Mouse (Mus musculus): ENCODE measurements around the gene Alg3. TPM values are rescaled to one million over a fixed set of nuclear protein-coding genes. Genes with fewer than 3 reads are reported as not detected.

Gene Alg3
- total and polyA plus RNA-seq, 3 experiments: 17.2 to 81.1 (median 22.7) TPM

- peak; percentile 66; the same call in 1 of the 2 replicates for TF ChIP-seq TCF12 (IDR thresholded peaks at IDR 0.05; ENCODE audit: low read depth, low read length)
These were observed at the start of gene Alg3, which contains the start of the genes Eef1akmt4 and Gm49333 (continued) for GRCm38 (mm10) chr16:20611357-20612227.

DNA sequence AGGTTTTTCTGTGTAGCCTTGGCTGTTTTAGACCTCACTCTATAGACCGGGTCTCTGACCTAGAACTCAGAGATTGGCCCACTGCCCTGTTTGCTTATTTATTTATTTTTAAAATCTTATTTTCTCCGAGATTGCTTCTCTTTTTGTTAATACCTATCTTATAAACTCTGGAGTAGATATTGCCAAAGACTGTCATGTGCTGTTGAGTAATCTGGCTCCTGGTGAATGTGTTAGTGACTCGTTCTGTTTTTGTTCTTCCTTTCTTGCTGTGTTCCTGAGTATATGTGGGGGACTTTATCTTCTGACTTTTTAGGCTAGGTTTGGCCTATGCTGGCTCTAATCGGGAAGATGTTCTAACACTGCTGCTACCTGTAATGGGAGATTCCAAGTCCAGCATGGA lies 46.1 kb upstream of the Alg3 start:
- dilution Hi-C loops (cut with MboI; ENCODE audit: extremely low pct_ligation_motif_present, extremely low pct_unique_long_range_greater_than_20kb, low sequenced_read_pairs): no loop called here
- Histone ChIP-seq H3K4me3 (replicated peaks in 1 of 3; ENCODE audit: low read depth in 2 of 3, low read length in 2 of 3, poor library complexity in 1 of 3) (no peak overlapping the region), H3K27ac (ENCODE audit: insufficient read depth, low read depth) (no peak overlapping the region), H3K9me3 (replicated peaks; ENCODE audit: low read length) (no peaks in the 10 kb centered on the region), H3K36me3 (replicated peaks in 1 of 2; ENCODE audit: control insufficient read depth in 1 of 2, insufficient read depth in 1 of 2, low read length in 1 of 2) (peaks cover 78 to 92% of the 10 kb centered on the region in 2 experiments), H3K79me2 (replicated peaks; ENCODE audit: control insufficient read depth, extremely low read depth, insufficient read depth, poor library complexity, severe bottlenecking) (peaks cover 12% of the 10 kb centered on the region), H3K4me2 (ENCODE audit: insufficient read depth, low read depth, poor library complexity, severe bottlenecking) (no peak overlapping the region), H3K9ac (ENCODE audit: insufficient read depth, low read depth) (no peak overlapping the region), H3K27me3 (replicated peaks) (no peaks in the 10 kb centered on the region), H3K4me1 (ENCODE audit: control insufficient read depth in 1 of 2, insufficient read depth in 2 of 2) (peaks cover 2 to 8% of the 10 kb centered on the region in 2 experiments; a peak in 3 of 4 replicates)
- no peak for DNase-seq (ENCODE audit: extremely low read depth)
- TF ChIP-seq JUN (IDR thresholded peaks at IDR 0.05; ENCODE audit: insufficient read depth, low read depth, low read length) (no peak), ZKSCAN1 (IDR thresholded peaks at IDR 0.05; ENCODE audit: borderline replicate concordance, low read depth, low read length) (no peak), PAX5 (IDR thresholded peaks at IDR 0.05; ENCODE audit: low read length) (no peak), KAT2A (IDR thresholded peaks at IDR 0.05; ENCODE audit: insufficient replicate concordance, low read length) (no peak), SMC3 (IDR thresholded peaks at IDR 0.05; ENCODE audit: low read depth, low read length) (no peak), MAFK (IDR thresholded peaks at IDR 0.05; ENCODE audit: insufficient replicate concordance, low read length) (no peak), TBP (conservative IDR thresholded peaks at IDR 0.05; ENCODE audit: low read depth, low read length) (no peak), SIN3A (IDR thresholded peaks at IDR 0.05; ENCODE audit: low read length) (no peak), JUND (conservative IDR thresholded peaks at IDR 0.05; ENCODE audit: low read depth, low read length) (no peak), USF1 (IDR thresholded peaks at IDR 0.05; ENCODE audit: low read depth, low read length) (no peak), UBTF (IDR thresholded peaks at IDR 0.05; ENCODE audit: low read depth, low read length) (no peak), IRF4 (IDR thresholded peaks at IDR 0.05; ENCODE audit: low read depth, low read length) (no peak), CHD1 (IDR thresholded peaks at IDR 0.05; ENCODE audit: low read depth, low read length) (no peak), USF2 (conservative IDR thresholded peaks at IDR 0.05; ENCODE audit: low read depth, low read length) (no peak), ZC3H11A (IDR thresholded peaks at IDR 0.05; ENCODE audit: low read depth, low read length) (no peak), EP300 (IDR thresholded peaks at IDR 0.05; ENCODE audit: low read length) (no peak), TCF12 (IDR thresholded peaks at IDR 0.05; ENCODE audit: low read depth, low read length) (no peak), POLR2AphosphoS2 (IDR thresholded peaks at IDR 0.05; ENCODE audit: low read depth, low read length) (no peak)
- in situ Hi-C loops (cut with MboI; ENCODE audit: low pct_ligation_motif_present, low pct_unique_long_range_greater_than_20kb, low sequenced_read_pairs): no loop called here

All from CH12.LX (cell line).